Mouse (Mus musculus): ENCODE measurements around the gene Ddx23. TPM values are rescaled to one million over a fixed set of nuclear protein-coding genes. Genes with fewer than 3 reads are reported as not detected.

The Ddx23 gene
- polyA plus RNA-seq, 1 experiment = 31.8 TPM

GRCm38 (mm10) chr15:98606051-98606536, 56.6 kb downstream of the Ddx23 start:
- WGBS = 78% methylated on average over 12 of the region's 12 CpGs
- H3K4me3 ChIP-seq (ENCODE audit: extremely low read depth, insufficient read depth, insufficient read length) = no peak overlapping the region
- TF ChIP-seq CTCF (IDR thresholded peaks at IDR 0.05; ENCODE audit: extremely low read depth, insufficient read depth, insufficient read length, insufficient replicate concordance) = no peak
- no peak for TF ChIP-seq POLR2A (IDR thresholded peaks at IDR 0.05; ENCODE audit: low read depth, low read length)
- H3K4me1 ChIP-seq (ENCODE audit: control insufficient read depth, insufficient read depth, insufficient read length) = no peaks in the 10 kb centered on the region; the same call in 1 of the 2 replicates
- peaks cover 10% of the 10 kb centered on the region for H3K27me3 ChIP-seq (ENCODE audit: control insufficient read depth, insufficient read depth, low read length)
- peak overlapping the region; percentile 17; the same call in 1 of the 2 replicates for H3K27ac ChIP-seq (ENCODE audit: insufficient read depth, low read length)
- no peak for DNase-seq (ENCODE audit: low read depth in 1 of 2, low spot score in 2 of 2)
- H3K36me3 ChIP-seq (ENCODE audit: control insufficient read depth, insufficient read depth, low read length) = no peaks in the 10 kb centered on the region

- DNase-seq (ENCODE audit: low read depth in 1 of 2, low spot score in 2 of 2) = no peak
- Histone ChIP-seq H3K27ac (ENCODE audit: insufficient read depth, low read length) (no peak overlapping the region), H3K36me3 (ENCODE audit: control insufficient read depth, insufficient read depth, low read length) (no peaks in the 10 kb centered on the region), H3K4me3 (ENCODE audit: extremely low read depth, insufficient read depth, insufficient read length) (no peak overlapping the region), H3K27me3 (ENCODE audit: control insufficient read depth, insufficient read depth, low read length) (peaks cover 5% of the 10 kb centered on the region), H3K4me1 (ENCODE audit: control insufficient read depth, insufficient read depth, insufficient read length) (no peaks in the 10 kb centered on the region; the same call in 1 of the 2 replicates)
- TF ChIP-seq POLR2A (IDR thresholded peaks at IDR 0.05; ENCODE audit: low read depth, low read length) (no peak), CTCF (IDR thresholded peaks at IDR 0.05; ENCODE audit: extremely low read depth, insufficient read depth, insufficient read length, insufficient replicate concordance) (no peak)
- 96% methylated on average over 24 of the region's 24 CpGs for WGBS
These were observed 58.6 kb downstream of the Ddx23 start for GRCm38 (mm10) chr15:98604041-98604575.

- DNase-seq (ENCODE audit: low read depth in 1 of 2, low spot score in 2 of 2) = no peak
- no peak for TF ChIP-seq POLR2A (IDR thresholded peaks at IDR 0.05; ENCODE audit: low read depth, low read length)
- no peak for TF ChIP-seq CTCF (IDR thresholded peaks at IDR 0.05; ENCODE audit: extremely low read depth, insufficient read depth, insufficient read length, insufficient replicate concordance)
- no peak overlapping the region; the same call in 1 of the 2 replicates for H3K4me3 ChIP-seq (ENCODE audit: extremely low read depth, insufficient read depth, insufficient read length)
- H3K27me3 ChIP-seq (ENCODE audit: control insufficient read depth, insufficient read depth, low read length) = no peaks in the 10 kb centered on the region
- no peaks in the 10 kb centered on the region; the same call in 1 of the 2 replicates for H3K4me1 ChIP-seq (ENCODE audit: control insufficient read depth, insufficient read depth, insufficient read length)
- peak overlapping the region; percentile 31; the same call in 1 of the 2 replicates for H3K27ac ChIP-seq (ENCODE audit: insufficient read depth, low read length)
- no peaks in the 10 kb centered on the region for H3K36me3 ChIP-seq (ENCODE audit: control insufficient read depth, insufficient read depth, low read length)
- 77% methylated on average over 4 of the region's 4 CpGs for WGBS
These were observed 59.7 kb downstream of the Ddx23 start for GRCm38 (mm10) chr15:98602921-98603458.

GRCm38 (mm10) chr15:98602191-98602881, 60.4 kb downstream of the Ddx23 start:
- peak overlapping the region; percentile 31; the same call in 1 of the 2 replicates for H3K27ac ChIP-seq (ENCODE audit: insufficient read depth, low read length)
- no peak for DNase-seq (ENCODE audit: low read depth in 1 of 2, low spot score in 2 of 2)
- no peaks in the 10 kb centered on the region for H3K36me3 ChIP-seq (ENCODE audit: control insufficient read depth, insufficient read depth, low read length)
- no peaks in the 10 kb centered on the region for H3K27me3 ChIP-seq (ENCODE audit: control insufficient read depth, insufficient read depth, low read length)
- no peak overlapping the region for H3K4me3 ChIP-seq (ENCODE audit: extremely low read depth, insufficient read depth, insufficient read length)
- no peak for TF ChIP-seq CTCF (IDR thresholded peaks at IDR 0.05; ENCODE audit: extremely low read depth, insufficient read depth, insufficient read length, insufficient replicate concordance)
- no peak for TF ChIP-seq POLR2A (IDR thresholded peaks at IDR 0.05; ENCODE audit: low read depth, low read length)
- H3K4me1 ChIP-seq (ENCODE audit: control insufficient read depth, insufficient read depth, insufficient read length) = no peaks in the 10 kb centered on the region; the same call in 1 of the 2 replicates
- 74% methylated on average over 13 of the region's 13 CpGs for WGBS

GRCm38 (mm10) chr15:98601832-98602190, 60.9 kb downstream of the Ddx23 start:
- H3K4me3 ChIP-seq (ENCODE audit: extremely low read depth, insufficient read depth, insufficient read length) = no peak overlapping the region
- no peak for TF ChIP-seq POLR2A (IDR thresholded peaks at IDR 0.05; ENCODE audit: low read depth, low read length)
- no peak for TF ChIP-seq CTCF (IDR thresholded peaks at IDR 0.05; ENCODE audit: extremely low read depth, insufficient read depth, insufficient read length, insufficient replicate concordance)
- H3K36me3 ChIP-seq (ENCODE audit: control insufficient read depth, insufficient read depth, low read length) = no peaks in the 10 kb centered on the region
- H3K27me3 ChIP-seq (ENCODE audit: control insufficient read depth, insufficient read depth, low read length) = no peaks in the 10 kb centered on the region
- 82% methylated on average over 7 of the region's 7 CpGs for WGBS
- H3K27ac ChIP-seq (ENCODE audit: insufficient read depth, low read length) = no peak overlapping the region
- H3K4me1 ChIP-seq (ENCODE audit: control insufficient read depth, insufficient read depth, insufficient read length) = no peaks in the 10 kb centered on the region; the same call in 1 of the 2 replicates
- no peak for DNase-seq (ENCODE audit: low read depth in 1 of 2, low spot score in 2 of 2)

- TF ChIP-seq CTCF (IDR thresholded peaks at IDR 0.05; ENCODE audit: extremely low read depth, insufficient read depth, insufficient read length, insufficient replicate concordance) (no peak), POLR2A (IDR thresholded peaks at IDR 0.05; ENCODE audit: low read depth, low read length) (no peak)
- Histone ChIP-seq H3K4me1 (ENCODE audit: control insufficient read depth, insufficient read depth, insufficient read length) (no peaks in the 10 kb centered on the region; the same call in 1 of the 2 replicates), H3K36me3 (ENCODE audit: control insufficient read depth, insufficient read depth, low read length) (no peaks in the 10 kb centered on the region)
These were observed 62.5 kb downstream of the Ddx23 start for GRCm38 (mm10) chr15:98600036-98600709.

More at GRCm38 (mm10) chr15:98600036-98600709, 62.5 kb downstream of the Ddx23 start:
- WGBS = 86% methylated on average over 12 of the region's 12 CpGs
- Histone ChIP-seq H3K4me3 (ENCODE audit: extremely low read depth, insufficient read depth, insufficient read length) (no peak overlapping the region), H3K27ac (ENCODE audit: insufficient read depth, low read length) (no peak overlapping the region), H3K27me3 (ENCODE audit: control insufficient read depth, insufficient read depth, low read length) (no peaks in the 10 kb centered on the region)
- no peak for DNase-seq (ENCODE audit: low read depth in 1 of 2, low spot score in 2 of 2)

All from spleen, adult 2 months (tissue).